Mouse (Mus musculus) cerebellum, adult 11-12 months (tissue): Measurements from ENCODE around the gene Pdzd7.
A peak's percentile ranks its signal among the peaks of the same experiment; 100 is the strongest.

ENCODE experiments used
- DNase-seq: peaks from one replicate; pipeline ENCODE4 v3.0.0; 2022

The Pdzd7 gene

DNA sequence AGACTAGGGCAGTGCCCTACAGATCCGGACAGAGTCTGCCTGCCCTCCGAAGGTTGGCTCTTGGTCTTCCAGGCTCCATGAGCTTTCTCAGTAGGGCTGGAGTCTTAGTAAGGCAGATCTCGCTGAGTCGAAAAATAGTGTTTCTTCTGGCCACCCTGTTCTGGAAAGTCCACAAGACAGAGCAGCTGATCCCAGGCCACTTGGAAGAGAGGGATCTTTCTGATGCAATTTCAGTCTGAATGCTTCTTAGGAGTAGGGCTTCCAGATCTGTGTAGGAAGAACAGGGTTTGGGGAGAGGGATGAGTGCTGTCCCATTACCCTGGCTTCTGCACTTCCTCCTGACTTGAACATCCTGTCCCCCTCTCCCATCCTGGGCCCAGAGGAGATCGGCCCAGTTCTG lies at the start of gene Pdzd7:
TSS of gene Pdzd7 (minus strand) at position 67 of the 400 bp plus-strand sequence.
- no peak for DNase-seq

DNA sequence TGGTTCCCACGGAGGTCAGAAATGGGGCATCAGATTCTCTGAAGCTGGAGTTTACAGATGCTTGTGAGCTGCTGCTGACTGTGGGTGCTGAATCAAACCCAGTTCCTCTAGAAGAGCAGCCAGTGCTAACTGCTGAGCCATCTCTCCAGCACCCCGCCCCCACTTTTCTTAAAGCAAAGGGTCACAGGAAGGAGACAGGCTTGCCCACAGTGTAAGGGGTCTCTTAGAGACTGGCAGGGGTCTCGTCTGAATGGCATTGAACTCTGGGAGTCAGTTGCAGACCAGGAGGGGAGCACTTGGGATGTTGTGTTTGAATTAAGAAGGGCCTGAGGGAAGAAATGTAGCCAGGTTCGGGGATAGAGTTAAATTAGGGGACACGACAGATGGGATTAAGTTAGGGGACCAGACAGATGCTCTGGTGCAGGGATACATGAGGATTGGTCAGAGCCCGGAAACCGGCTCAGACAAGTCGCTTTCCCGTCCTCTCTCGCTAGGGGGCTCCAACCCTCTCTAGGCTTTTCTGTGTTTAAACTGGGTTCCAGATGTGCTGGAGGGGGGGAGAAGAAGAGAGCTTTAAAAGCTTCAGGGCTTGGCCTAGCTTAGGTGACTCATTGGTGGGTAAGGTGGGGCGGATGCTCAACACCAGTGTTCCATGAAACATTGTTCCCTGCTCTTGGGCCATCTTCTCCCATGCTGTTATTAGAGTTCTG lies 36.5 kb upstream of the Pdzd7 start:
- DNase-seq = peak; percentile 46

DNA sequence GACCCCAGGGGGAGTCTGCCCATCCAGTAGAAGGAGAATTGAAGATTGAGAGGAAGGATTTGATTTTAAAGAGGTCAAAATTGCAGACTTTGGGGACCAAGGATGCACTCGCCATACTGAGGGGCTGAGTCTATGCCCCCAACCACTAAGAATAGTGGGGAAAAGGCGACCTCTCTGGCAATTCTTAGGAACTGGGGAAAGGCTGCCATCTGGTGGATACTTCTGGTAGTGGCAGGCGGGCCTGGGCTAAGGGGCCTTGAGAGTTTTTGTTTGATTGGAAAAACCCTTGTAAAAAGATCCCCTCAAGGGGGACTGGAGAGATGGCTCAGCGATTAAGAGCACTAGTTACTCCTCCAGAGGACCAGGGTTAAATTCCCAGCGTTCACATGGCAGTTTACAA lies 35.8 kb upstream of the Pdzd7 start:
- peak; percentile 61 for DNase-seq

DNA sequence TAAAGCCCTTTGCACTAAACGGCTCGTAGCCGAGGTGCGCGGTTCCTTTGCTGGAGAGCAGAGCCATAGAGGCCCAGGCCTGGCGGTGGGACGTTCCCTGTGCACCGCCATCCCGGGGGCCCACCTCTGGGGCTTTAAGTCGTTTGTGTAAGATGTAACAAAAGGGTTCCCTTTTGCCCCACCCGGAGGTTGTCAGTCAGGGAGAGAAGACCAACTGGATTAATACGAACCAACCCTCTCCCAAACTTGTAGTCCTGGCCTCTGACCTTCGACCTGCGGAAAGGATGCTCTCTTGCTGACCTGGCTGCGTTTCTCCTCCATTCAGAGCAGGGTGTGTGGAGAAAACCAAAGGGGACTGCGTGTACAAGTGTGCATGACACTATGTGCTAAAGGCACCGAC lies 35.2 kb upstream of the Pdzd7 start:
- peak; percentile 50 for DNase-seq

DNA sequence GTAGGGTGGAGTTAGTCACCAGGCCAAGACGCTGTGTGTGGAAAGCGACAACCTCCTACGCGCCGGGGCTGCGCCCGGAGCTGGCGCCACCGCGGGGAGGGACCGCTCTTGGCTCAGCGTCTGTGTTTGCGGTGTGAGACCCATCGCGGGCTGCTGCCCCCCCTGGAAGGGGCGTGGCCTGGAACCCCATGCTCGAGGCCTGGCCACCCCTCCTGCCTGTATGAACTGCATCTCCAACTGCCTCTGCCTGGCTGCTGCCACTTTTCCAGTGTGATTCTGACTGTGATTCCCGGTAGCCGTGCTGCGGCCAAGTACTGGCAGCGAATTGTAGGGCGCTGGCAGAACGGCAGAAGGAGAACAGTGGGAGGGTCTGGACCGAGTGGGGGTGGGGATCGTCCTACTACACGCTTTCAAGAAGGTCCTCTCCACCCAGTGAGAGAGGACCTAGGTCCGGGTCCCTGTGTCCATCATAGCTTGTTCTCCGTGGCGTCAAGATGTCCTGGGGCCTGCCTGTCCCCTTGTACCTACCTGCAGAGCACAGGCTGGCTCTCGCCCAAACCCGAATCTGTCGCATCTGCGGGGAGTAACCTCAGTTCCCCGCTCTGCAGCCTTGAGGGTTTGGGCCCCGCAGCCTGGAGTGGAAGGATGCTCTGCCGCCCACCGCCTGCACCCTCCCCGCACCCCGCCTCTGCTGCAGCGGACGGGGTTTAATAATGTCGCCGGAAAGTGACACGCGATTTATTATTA lies 34.4 kb upstream of the Pdzd7 start:
- peak; percentile 88 for DNase-seq

DNA sequence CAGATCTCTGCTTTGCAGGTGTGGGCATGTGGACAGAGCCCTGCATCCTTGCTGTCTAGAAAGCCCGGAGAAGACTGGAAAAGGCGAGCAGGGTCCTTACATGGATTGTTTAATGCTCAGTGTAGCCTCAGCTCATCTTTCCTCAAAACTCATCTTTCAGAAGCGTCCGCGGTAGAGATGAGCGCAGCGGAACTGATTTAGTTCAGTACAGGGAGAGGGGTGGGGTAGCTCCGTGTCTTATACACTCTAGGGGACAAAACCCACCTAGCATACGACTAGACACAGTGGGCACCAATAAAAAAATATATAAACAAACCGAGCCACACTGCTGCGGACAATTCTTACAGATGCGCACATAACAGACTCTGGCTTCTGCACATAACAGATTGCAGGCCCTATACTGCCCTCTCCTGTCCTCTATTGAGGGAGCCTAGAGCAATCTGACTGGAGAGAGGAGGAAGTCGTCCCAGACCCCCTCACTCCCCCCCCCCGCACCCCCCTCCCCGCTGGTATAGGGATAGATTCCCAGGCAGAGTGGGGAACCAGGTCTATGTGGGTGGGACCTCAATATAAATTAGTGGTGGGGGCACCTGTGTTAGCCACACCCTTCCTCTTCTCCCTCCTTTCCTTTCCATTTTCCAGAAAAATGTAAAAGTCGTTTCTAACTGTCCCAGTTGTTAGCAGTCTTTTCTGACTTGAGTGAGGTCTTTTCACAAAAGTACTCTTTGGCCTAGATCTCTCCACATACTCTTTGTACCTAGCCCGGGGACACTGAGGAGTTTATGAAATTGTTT lies 33.7 kb upstream of the Pdzd7 start:
- peak; percentile 44 for DNase-seq

DNA sequence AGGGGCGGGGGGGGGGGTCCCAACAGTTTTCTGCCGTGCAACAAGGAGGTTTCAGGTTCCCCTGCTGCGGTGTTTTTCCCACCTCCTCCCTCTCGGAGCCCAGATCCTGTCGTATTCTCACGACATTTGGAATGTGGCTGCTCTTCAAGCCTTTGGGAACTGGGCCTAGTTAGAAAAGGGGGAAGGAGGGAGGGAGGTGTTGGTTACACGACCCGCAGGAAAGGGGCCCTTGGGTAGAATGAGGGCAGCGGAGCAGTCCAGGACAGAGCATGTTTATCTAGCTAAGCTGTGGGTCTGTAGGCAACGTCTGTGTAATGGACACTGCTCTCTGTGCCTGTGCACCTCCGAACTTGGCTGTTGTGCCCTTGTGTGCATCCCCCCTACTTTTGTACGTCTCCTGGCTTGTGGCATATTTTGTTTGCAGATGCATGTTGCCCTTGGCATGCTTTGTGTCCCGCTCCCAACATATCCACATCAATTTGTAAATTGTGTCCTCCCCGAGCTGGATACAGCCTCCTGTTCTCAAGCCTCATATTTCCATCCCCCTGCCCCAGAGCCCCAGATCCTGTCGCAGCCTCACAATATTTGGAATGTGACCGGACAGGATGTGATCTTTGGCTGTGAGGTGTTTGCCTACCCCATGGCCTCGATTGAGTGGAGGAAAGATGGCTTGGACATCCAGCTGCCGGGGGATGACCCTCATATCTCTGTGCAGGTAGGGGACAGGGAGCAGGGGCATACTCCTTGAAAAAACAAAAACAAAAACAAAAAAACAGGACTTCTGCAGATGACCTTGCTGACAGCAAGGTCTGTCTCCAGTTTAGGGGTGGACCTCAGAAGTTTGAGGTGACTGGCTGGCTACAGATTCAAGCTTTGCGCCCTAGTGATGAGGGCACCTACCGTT lies 32.5 kb upstream of the Pdzd7 start:
- DNase-seq = peak; percentile 42

DNA sequence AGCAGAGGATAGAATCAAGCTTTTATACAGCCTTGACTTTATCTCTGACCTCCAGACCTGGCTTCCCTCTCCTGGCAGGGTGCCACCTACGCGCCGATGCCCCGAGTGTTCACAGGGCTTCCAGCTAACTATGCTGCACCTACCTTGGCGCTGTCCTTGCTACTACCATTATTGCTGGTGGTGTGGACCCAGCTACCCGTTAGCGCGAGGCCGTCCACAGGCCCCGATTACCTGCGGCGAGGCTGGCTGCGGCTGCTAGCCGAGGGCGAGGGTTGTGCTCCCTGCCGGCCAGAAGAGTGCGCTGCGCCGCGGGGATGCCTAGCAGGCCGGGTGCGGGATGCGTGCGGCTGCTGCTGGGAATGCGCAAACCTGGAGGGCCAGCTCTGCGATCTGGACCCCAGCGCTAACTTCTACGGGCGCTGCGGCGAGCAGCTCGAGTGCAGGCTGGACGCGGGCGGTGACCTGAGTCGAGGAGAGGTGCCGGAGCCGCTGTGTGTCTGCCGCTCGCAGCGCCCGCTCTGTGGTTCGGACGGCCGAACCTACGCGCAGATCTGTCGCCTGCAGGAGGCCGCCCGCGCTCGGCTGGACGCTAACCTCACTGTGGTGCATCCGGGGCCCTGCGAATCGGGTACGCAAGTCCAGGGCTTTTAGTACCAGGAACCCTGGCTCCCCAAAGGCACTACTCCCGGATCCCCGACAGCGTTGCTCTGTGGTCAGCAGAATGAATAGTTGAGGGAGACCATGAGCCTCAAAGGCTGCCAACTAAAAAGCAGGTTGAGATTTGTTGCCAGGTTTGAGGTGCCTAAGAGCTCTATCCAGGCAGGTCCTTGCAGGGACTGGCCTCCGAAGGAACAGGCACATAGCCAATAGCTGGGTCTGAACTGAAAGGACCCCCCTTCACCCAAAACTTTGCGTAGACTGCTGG lies 31.3 kb upstream of the Pdzd7 start:
- peak; percentile 78 for DNase-seq

DNA sequence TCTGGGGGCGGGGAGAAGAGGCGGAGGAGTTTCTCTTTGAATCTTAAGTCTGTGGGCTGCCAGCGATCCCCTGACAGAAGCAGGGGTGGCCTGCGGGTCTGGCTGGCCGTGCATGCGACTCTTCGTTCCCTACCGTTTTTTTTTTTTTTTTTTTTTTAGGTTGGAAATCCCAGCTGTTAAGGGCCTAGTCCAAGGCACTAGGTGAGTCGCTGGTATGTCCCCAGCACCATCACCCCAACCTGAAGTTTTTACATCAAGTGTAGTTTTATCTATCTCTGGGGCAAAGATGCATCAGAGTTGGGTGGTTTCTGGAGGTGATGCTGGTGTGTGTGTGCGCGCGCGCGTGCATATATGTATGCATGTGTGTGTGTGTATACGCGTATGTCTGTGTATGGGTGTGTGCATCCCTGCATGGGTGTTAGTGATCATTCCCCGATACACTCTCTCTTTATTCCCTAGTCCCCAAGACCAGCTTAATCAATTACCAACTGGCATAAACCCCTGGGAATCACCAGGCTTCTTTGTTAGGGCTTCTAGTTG lies 30.6 kb upstream of the Pdzd7 start:
- DNase-seq = no peak

DNA sequence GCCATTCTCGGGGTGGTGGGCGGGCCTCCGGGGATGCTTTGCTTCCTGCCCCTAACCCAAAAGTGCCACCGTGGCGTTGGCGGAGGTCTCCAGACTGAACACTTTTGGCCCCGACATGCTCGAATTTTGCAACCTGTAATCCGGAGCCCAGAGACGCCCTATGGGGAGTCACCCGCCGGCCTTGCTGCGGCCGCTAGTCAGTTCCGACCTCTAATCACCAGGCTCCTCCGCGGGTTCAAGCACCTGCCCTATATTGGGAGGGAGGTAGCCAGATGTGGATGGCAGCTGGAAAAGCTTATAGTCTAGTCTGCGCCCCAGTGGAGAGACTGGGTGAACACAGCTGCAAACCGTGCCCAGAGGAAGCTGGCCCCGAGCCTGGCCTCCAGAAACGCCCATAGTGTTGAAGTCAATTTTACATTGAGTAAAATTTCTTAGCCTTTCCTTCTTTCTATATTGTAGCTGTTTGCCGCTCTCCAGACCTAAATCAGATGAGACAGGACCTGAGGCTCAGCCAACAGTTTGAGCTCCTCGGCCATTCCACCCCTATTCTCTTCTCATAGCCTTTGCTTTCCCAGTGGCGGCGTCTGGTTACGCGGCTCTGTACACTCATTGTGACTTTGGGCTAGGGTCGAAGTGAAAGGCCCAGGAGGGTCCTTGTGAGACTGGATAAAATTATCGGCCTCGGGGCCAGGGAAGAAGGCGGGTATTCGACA lies 30.0 kb upstream of the Pdzd7 start:
- DNase-seq = peak; percentile 62

DNA sequence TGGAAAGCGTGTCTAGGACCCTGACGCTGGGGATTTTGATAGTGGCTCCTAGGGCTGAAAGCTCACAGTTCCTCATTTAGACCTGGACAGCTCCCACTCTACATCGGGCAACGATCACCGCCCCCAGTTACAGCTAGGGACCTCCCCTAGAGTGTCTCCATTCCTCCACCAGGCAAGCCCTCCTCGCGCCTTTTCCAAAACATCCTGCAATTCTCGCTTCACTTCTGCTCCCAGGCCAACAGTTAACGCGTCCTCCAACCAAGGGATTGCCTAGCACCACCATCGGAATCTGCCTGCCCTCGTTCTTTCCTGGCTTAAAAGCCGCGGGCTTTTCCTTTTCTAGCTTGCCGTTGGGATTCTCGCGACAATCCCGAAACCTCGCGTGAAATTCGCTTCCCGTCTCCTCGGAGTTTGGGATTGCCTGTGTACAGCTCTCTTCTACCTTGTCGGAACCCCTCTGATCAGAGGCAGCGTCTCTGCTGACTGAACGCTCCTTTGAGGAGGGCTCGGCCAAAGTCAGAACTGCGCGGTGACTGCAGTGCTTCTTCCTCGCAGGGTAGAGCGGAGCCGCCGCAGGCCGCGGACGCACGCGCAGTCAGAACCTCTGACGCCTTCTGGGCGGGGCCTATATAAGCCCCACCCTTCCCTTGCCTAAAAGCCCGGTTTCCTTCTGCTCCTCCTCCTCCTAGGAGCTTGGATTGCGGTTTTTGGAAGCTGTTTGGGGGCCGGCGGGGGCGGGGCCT lies 29.2 kb upstream of the Pdzd7 start, which contains the start of gene Kazald1:
TSS of gene Kazald1 (plus strand) at position 662 of the 743 bp plus-strand sequence.
- peak; percentile 95 for DNase-seq

DNA sequence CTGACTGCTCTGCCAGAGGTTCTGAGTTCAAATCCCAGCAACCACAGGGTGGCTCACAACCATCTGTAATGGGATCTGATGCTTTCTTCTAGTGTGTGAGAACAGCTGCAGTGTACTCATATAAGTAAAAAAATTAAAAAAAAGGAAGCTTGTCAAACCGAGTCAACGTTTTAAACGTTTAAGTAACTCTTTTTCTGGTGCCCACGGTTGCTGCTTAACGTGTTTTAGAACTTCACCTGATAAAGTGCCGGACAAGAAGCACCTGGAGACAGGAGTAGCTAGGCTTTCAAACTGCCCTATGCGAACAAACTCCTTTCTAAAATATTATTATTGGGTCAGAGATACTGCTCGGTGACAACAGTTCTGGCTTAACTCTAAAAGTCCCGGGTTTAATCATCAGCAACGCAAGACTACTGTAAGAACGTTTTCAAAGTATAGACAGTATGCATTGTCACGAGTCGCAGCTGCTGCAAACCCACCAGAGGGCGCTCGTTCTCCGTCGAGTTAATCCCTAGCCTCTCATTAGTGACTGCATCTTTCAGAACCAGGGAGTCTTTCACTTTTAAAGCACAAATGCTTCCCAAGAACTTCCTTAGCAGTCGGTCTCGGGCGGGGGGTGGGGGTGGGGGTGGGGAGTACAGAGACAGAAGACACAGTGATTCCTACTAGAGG lies 28.5 kb upstream of the Pdzd7 start:
- DNase-seq = peak; percentile 72

DNA sequence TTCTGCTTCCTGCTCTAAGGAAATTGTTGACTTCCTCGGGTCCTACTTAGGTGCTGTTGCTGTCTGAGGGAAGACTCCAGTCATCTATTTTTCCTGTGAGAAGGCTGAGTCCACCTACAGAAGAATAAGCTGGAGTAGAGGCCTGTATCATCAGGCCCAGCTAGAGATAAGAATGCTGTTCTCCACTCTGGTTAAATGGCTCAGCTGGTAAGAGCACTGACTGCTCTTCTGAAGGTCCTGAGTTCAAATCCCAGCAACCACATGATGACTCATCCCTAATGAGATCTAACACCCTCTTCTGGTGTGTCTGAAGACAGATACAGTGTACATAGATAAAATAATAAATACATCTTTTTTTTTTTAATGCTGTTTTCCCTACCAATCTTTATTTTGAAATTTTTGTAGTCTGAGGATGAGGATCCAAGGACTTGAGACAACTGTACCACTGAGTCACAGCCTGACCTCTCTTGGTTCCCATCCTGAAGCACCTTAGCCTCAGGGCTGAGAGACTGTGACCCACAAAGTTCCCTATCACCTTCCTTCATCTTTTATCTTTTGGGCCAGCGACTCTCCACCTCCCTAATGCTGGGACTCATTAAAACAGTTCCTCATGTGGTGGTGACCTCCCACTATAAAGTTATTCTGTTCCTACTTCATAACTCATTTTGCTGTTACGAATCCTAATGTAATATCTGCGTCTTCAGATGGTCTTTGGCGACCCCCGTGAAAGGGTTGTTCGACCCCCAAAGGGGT lies 22.4 kb upstream of the Pdzd7 start:
- DNase-seq = no peak

DNA sequence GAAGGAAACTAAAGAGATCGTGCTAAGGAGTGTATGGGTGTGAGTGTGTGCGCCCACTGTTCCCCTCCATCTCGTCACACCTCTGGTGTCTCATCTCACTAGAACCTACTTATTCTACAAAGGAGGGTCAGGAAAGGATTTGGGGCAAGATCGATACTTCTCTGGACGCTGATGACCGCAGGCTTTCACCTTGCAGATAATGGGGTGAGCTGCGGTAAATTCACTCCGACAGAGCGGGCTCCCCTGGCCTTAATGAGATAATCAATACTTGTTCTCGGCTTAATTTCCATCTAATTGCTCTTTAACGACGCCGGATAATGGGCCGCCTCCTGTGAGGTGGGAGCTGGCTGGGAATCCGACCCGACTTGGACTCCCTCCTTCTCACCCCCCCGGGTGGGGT lies 21.7 kb upstream of the Pdzd7 start:
- DNase-seq = no peak

DNA sequence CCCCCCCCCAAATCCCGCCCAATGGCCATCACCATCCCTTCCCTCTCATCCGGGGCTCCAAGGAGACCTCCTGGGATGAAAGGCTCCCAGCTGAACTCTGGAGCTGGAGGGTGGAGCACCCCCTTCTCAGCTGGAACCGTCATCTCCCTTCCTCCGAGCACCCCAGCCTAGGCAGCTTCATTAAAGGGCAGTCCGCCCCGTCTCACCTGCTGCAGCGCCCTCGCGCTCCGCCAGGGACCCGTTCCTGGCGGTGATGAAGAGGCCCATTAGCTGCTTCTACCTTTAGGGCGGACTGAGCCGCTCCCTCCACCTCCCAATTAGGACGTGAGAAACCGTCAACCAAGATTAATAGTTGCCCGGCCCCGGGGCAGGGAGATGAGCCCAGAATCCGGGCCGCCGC lies 19.7 kb upstream of the Pdzd7 start:
- DNase-seq = no peak

DNA sequence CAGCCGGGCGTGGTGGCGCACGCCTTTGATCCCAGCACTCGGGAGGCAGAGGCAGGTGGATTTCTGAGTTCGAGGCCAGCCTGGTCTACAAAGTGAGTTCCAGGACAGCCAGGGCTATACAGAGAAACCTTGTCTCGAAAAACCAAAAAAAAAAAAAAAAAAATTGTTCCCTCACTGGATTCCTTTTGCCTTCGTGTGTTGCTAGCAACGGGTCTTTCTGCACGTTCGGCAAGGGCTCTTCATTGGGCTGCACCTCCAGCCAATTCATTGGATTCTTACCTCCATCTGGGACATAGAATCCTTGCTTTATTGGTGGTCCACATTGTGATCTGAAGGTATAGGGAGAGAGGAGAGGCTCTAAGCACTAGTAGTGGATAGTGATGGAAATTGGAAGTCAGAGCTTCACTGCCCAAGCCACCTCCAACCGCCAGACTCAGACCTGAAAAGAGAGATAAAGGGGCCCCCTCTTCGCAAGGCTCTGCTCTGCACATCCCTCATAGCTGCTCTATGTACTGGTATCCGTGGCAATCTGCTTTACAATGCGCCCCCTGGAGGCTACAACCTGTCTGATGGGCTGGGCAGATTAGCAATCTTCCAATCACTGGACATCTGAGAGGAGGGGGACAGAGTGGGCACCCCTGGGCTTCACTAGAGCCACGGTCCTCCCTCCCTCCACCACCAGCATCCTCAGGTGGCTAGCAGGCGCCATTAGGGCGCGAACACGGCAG lies 18.2 kb upstream of the Pdzd7 start:
- DNase-seq = peak; percentile 42

DNA sequence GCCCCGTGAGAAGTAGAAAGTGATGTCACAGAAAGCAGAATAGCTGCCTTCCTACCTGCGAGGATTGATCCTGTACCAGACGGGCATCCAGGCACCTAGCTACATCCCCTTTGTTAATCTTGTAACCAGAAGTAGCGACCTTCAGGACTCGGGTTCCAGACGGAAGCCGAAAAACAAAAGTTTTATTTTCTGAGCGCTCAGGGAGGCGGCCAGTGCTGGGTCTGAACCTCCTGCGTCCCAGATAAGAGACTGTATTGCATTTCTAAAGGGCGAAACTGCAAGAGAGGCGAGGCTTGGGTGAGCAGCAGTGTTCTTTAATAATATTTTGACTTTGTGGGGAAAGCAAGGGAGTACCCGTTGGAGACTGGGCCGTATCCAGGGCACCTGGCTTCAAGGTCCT lies 13.3 kb upstream of the Pdzd7 start:
- no peak for DNase-seq
